Mouse (Mus musculus): ENCODE results near the gene Aox4. TPM values are rescaled to one million over a fixed set of nuclear protein-coding genes. Genes with fewer than 3 reads are reported as not detected.

Aox4 gene
- 0.03 TPM in 1 of 2 replicates, not detected in the other for polyA plus RNA-seq (2015; fragmentation: Nextera tagmentation; extraction: Ambion mirVana)

DNA sequence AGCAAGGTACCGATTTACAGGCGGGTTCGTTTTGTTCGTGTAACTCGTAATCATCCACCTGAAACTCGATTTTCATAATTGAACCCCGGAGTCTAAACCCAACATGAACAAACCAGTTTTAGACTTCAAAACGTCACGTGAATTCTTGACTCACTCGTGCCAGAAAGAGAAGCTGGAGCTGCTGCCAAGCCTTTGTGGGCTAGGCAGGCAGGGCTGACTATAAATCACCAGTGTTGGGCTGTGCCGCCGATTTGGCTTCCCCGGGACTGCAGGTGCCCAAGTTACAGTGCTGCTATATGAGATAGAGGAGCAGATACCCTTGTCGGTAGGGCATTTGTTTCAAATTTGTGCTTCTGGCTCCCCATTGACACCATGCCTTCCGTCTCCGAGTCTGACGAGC, at the start of gene Aox4:
Gene Aox4, plus strand, starts transcription at position 195 of the 400 bp plus-strand sequence.
- H3K4me1 ChIP-seq (replicated peaks; ENCODE audit: insufficient read depth, low read length) = no peaks in the 10 kb centered on the region
- H3K9me3 ChIP-seq (replicated peaks; ENCODE audit: low read length) = no peaks in the 10 kb centered on the region
- ATAC-seq (replicated peaks; ENCODE audit: low FRiP score, low read depth) (no peak; the same call in 1 of the 2 replicates), DNase-seq (ENCODE audit: low spot score) (peak; percentile 19)
- no peak for TF ChIP-seq CTCF (IDR thresholded peaks at IDR 0.05; ENCODE audit: low read depth)
- H3K4me3 ChIP-seq (replicated peaks; ENCODE audit: low read depth, low read length) = no peak within 1 kb of the TSS
- 52% methylated on average over 17 of the region's 17 CpGs for WGBS
- no peaks in the 10 kb centered on the region for H3K27me3 ChIP-seq (ENCODE audit: insufficient read depth, low read length)
- H3K4me2 ChIP-seq (ENCODE audit: low read length) = no peak within 1 kb of the TSS
- no peak within 1 kb of the TSS for H3K27ac ChIP-seq
- H3K9ac ChIP-seq (ENCODE audit: low read depth, low read length) = no peak within 1 kb of the TSS
- no peaks in the 10 kb centered on the region for H3K36me3 ChIP-seq (ENCODE audit: insufficient read depth, low read length)

DNA sequence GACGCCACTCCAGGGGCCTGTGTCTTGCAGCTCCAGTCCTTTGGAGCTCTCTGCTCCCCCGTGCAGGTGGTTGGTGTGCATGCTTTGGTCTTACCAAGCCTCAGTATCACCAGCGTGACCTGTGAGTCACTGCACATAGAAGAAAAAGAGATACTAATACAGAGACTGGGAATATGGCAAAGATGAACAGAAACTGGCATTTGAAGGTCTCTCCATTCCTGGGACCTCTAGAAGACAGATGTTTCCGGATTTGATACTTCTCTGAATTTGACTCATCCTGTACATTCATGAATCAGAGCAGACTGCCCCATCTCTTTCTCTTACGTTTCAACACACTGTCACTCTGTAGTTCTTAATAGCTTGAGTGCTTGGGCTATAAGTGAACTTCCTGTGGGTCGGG, 40.3 kb upstream of the Aox4 start:
- ATAC-seq (replicated peaks; ENCODE audit: low FRiP score, low read depth) (no peak), DNase-seq (ENCODE audit: low spot score) (no peak)
- Histone ChIP-seq H3K4me2 (ENCODE audit: low read length) (no peak overlapping the region), H3K9me3 (replicated peaks; ENCODE audit: low read length) (no peaks in the 10 kb centered on the region), H3K27ac (no peak overlapping the region), H3K4me1 (replicated peaks; ENCODE audit: insufficient read depth, low read length) (no peaks in the 10 kb centered on the region), H3K4me3 (replicated peaks; ENCODE audit: low read depth, low read length) (no peak overlapping the region), H3K36me3 (ENCODE audit: insufficient read depth, low read length) (no peaks in the 10 kb centered on the region), H3K27me3 (ENCODE audit: insufficient read depth, low read length) (no peaks in the 10 kb centered on the region), H3K9ac (ENCODE audit: low read depth, low read length) (no peak overlapping the region)
- WGBS = 69% methylated on average over 6 of the region's 6 CpGs
- TF ChIP-seq CTCF (IDR thresholded peaks at IDR 0.05; ENCODE audit: low read depth) = no peak

DNA sequence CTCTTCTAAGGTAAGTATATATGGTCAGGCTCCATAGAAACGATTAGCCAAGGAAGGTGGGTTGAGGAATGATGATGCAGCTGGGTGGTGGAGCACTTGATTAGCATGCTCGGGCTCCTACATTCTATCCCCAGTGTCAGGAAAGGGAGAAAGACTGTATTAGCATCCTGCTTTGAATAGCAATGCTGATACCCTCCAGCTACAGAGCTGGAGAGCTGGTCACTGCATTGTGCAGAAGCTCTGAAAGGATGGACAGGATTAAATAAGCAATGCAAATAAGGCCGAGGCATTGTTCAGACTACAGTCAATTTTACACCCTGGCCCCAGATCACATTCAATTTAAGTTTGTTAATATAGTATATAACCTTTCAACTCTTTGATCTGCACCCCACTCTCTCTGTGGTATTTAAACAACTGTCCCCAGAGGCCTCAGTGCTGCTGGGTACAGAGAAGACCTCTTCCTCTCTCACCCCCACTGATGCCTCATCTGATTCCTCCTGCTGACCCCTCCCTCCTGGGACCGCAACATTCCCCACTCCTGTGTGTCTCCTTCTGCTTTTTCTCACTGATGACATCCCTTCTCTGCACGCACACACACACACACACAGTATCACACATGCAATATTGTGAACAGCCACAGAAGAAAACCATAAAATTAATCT, 21.6 kb upstream of the Aox4 start:
- no peaks in the 10 kb centered on the region for H3K9me3 ChIP-seq (replicated peaks; ENCODE audit: low read length)
- no peak for ATAC-seq (replicated peaks; ENCODE audit: low FRiP score, low read depth)

DNA sequence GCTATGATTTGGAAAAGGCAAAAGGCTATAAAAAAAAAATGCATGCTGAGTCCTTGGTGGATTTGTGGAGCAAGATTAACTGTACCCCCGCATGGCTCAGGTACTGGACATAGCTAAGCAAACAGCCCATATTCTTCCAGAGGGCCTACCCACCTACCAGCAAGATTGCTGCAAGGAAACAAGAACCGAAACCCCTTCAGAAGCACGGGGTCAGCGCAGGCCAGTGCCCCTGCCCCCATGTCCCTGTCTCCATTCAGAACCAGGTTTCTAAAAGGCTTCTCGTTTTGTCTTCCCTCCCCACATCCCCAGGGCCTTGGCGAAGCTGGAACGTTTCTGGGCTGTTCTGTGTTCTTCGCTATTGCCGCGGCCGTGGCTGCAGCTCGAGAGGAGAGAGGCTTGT, 15.9 kb upstream of the Aox4 start:
- Histone ChIP-seq H3K9me3 (replicated peaks; ENCODE audit: low read length) (no peaks in the 10 kb centered on the region), H3K27me3 (ENCODE audit: insufficient read depth, low read length) (no peaks in the 10 kb centered on the region), H3K27ac (no peak overlapping the region), H3K4me2 (ENCODE audit: low read length) (no peak overlapping the region), H3K9ac (ENCODE audit: low read depth, low read length) (no peak overlapping the region), H3K4me1 (replicated peaks; ENCODE audit: insufficient read depth, low read length) (no peaks in the 10 kb centered on the region), H3K4me3 (replicated peaks; ENCODE audit: low read depth, low read length) (no peak overlapping the region), H3K36me3 (ENCODE audit: insufficient read depth, low read length) (no peaks in the 10 kb centered on the region)
- ATAC-seq (replicated peaks; ENCODE audit: low FRiP score, low read depth) (no peak), DNase-seq (ENCODE audit: low spot score) (no peak)
- no peak for TF ChIP-seq CTCF (IDR thresholded peaks at IDR 0.05; ENCODE audit: low read depth)
- 75% methylated on average over 12 of the region's 12 CpGs for WGBS

More for the DNA sequence above, 21.6 kb upstream of the Aox4 start:
- DNase-seq (ENCODE audit: low spot score) = no peak
- TF ChIP-seq CTCF (IDR thresholded peaks at IDR 0.05; ENCODE audit: low read depth) = no peak
- Histone ChIP-seq H3K9ac (ENCODE audit: low read depth, low read length) (no peak overlapping the region), H3K27me3 (ENCODE audit: insufficient read depth, low read length) (no peaks in the 10 kb centered on the region), H3K4me3 (replicated peaks; ENCODE audit: low read depth, low read length) (no peak overlapping the region), H3K4me1 (replicated peaks; ENCODE audit: insufficient read depth, low read length) (no peaks in the 10 kb centered on the region), H3K27ac (no peak overlapping the region), H3K4me2 (ENCODE audit: low read length) (no peak overlapping the region), H3K36me3 (ENCODE audit: insufficient read depth, low read length) (no peaks in the 10 kb centered on the region)
- WGBS = 70% methylated on average over 5 of the region's 5 CpGs

DNA sequence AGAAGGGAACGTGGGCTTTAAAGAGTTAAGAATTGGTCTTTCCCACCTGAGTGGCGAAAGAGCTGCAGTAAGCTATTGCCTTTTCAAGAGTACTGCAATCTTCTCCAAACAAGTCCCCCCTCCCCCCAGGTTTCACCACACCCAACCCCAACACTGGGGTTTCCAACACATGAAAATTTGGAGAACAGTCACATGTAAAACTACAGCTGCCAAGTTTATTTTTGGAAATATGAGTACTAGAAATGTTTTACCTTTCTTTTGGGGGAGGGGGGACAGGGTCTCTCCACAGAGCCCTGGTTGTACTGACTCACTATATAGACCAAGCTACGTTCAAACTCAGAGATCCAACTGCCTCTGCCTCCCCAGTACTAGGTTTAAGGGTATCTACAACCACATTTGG, 15.2 kb upstream of the Aox4 start:
- TF ChIP-seq CTCF (IDR thresholded peaks at IDR 0.05; ENCODE audit: low read depth) = no peak
- H3K27ac ChIP-seq = no peak overlapping the region
- no peak overlapping the region for H3K4me3 ChIP-seq (replicated peaks; ENCODE audit: low read depth, low read length)
- H3K36me3 ChIP-seq (ENCODE audit: insufficient read depth, low read length) = no peaks in the 10 kb centered on the region
- no peak overlapping the region for H3K4me2 ChIP-seq (ENCODE audit: low read length)
- 78% methylated on average over 3 of the region's 3 CpGs for WGBS
- no peaks in the 10 kb centered on the region for H3K4me1 ChIP-seq (replicated peaks; ENCODE audit: insufficient read depth, low read length)
- no peak overlapping the region for H3K9ac ChIP-seq (ENCODE audit: low read depth, low read length)
- no peak for ATAC-seq (replicated peaks; ENCODE audit: low FRiP score, low read depth)
- H3K9me3 ChIP-seq (replicated peaks; ENCODE audit: low read length) = no peaks in the 10 kb centered on the region
- H3K27me3 ChIP-seq (ENCODE audit: insufficient read depth, low read length) = no peaks in the 10 kb centered on the region
- DNase-seq (ENCODE audit: low spot score) = no peak

DNA sequence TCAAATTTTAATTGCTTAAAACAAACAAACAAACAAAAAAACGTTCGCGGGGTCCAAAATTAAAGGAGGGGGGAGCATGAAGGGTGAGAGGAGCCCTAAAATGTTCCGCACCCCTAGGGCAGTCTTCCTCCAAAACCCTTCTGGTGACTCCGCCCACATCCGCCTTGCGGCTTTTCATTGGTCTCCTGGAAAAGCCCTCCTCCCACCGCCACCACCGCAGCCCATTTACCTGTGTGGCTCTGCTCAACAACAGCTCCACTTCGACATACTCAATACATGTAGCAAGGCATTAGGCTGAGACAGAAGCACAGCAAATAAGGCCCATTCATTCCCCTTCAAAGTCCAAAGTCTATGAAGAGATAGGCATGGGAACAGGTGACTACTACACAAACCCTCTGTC, 14.7 kb upstream of the Aox4 start:
- Histone ChIP-seq H3K9me3 (replicated peaks; ENCODE audit: low read length) (no peaks in the 10 kb centered on the region), H3K4me1 (replicated peaks; ENCODE audit: insufficient read depth, low read length) (no peaks in the 10 kb centered on the region), H3K9ac (ENCODE audit: low read depth, low read length) (no peak overlapping the region), H3K4me2 (ENCODE audit: low read length) (no peak overlapping the region), H3K4me3 (replicated peaks; ENCODE audit: low read depth, low read length) (no peak overlapping the region), H3K27me3 (ENCODE audit: insufficient read depth, low read length) (no peaks in the 10 kb centered on the region), H3K27ac (no peak overlapping the region), H3K36me3 (ENCODE audit: insufficient read depth, low read length) (no peaks in the 10 kb centered on the region)
- DNase-seq (ENCODE audit: low spot score) (no peak), ATAC-seq (replicated peaks; ENCODE audit: low FRiP score, low read depth) (no peak)
- 23% methylated on average over 10 of the region's 10 CpGs for WGBS
- no peak for TF ChIP-seq CTCF (IDR thresholded peaks at IDR 0.05; ENCODE audit: low read depth)

DNA sequence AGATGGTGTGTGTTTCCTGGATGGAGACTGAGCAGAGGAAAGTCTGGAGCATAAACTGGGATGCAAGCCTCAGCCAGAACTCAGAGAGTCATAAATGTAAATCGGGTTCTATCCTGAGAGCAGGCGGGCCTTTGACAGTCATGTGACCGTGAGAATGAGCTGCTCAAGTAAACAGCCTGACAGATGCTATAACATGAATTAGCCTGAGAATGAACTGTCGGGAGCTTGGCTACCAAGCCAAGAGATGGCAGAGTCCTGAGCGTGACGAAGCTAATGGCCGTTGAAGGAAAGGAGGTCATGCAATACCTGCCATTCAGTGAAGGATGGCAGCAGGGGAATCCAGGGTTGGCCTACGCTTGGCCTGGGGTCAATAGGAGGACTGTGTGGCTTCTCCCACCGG, 13.2 kb upstream of the Aox4 start:
- H3K4me2 ChIP-seq (ENCODE audit: low read length) = no peak overlapping the region
- no peaks in the 10 kb centered on the region for H3K4me1 ChIP-seq (replicated peaks; ENCODE audit: insufficient read depth, low read length)
- no peak for TF ChIP-seq CTCF (IDR thresholded peaks at IDR 0.05; ENCODE audit: low read depth)
- H3K9ac ChIP-seq (ENCODE audit: low read depth, low read length) = no peak overlapping the region
- DNase-seq (ENCODE audit: low spot score) = peak; percentile 61
- peak; percentile 76 for ATAC-seq (replicated peaks; ENCODE audit: low FRiP score, low read depth)
- no peak overlapping the region for H3K27ac ChIP-seq
- no peak overlapping the region for H3K4me3 ChIP-seq (replicated peaks; ENCODE audit: low read depth, low read length)
- H3K9me3 ChIP-seq (replicated peaks; ENCODE audit: low read length) = no peaks in the 10 kb centered on the region
- H3K27me3 ChIP-seq (ENCODE audit: insufficient read depth, low read length) = no peaks in the 10 kb centered on the region
- H3K36me3 ChIP-seq (ENCODE audit: insufficient read depth, low read length) = no peaks in the 10 kb centered on the region
- 17% methylated on average over 9 of the region's 9 CpGs for WGBS

Measured in kidney, postnatal 0 days (tissue).